Mouse (Mus musculus) pancreas, adult 10 weeks (tissue): ENCODE measurements around the gene Gm20869. TPM values are rescaled to one million over a fixed set of nuclear protein-coding genes. Genes with fewer than 3 reads are reported as not detected.

Experiments
- polyA plus RNA-seq: library from polyadenylated mRNA; stranded (reverse); fragments of 350-450 nt; fragmentation: Illumina TruSeq; extraction: RNeasy Lipid Tissue Mini Kit (QIAGEN cat#74804); gene quantifications from one replicate; pipeline ENCODE4 v1.2.3, GENCODE M21; 2015; ENCODE audit warnings: low read depth, low replicate concordance; ENCODE audit not compliant: insufficient read depth

Gm20869 gene
- polyA plus RNA-seq, result not detected

DNA sequence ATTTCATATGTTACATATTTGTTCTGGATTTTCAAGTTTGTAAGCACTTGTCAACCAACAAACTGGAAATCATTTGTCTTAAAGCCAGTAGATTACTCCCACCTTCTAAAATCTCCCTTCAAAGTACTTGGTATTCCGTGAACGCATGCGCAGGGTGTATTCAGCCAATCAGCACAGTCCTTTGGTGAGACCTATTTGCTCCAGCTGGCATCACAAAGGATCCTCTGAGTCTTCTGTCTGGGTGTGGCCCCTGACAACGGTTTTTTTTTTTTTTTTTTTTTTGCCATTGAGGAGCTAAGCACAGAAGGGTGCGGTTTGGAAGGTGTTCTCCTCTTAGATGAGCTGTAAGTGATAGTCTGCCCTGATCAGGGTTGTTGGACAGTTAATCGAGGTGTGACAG is at the start of gene Gm20869:
Gene Gm20869 (plus strand): TSS at position 301 of the 400 bp plus-strand sequence.

Other genes starting within 250 kb of the Gm20869 start
- gene Gm20870, start 222.6 kb downstream of the Gm20869 start, polyA plus RNA-seq, result not detected